Mouse (Mus musculus) 3134 (cell line): ENCODE measurements around the gene Ddx5.
"Not testable (repeated sequence)": the region's sequence is repeated elsewhere in the genome, so short reads cannot be mapped to it uniquely, and the experiment has no call there.

Experiments used
- DNase-seq: peaks from one replicate; pipeline ENCODE4 v3.0.0-alpha.2; 2011; ENCODE audit warnings: low spot score; ENCODE audit not compliant: insufficient read length; ENCODE audit errors: extremely low read depth

The Ddx5 gene

DNA sequence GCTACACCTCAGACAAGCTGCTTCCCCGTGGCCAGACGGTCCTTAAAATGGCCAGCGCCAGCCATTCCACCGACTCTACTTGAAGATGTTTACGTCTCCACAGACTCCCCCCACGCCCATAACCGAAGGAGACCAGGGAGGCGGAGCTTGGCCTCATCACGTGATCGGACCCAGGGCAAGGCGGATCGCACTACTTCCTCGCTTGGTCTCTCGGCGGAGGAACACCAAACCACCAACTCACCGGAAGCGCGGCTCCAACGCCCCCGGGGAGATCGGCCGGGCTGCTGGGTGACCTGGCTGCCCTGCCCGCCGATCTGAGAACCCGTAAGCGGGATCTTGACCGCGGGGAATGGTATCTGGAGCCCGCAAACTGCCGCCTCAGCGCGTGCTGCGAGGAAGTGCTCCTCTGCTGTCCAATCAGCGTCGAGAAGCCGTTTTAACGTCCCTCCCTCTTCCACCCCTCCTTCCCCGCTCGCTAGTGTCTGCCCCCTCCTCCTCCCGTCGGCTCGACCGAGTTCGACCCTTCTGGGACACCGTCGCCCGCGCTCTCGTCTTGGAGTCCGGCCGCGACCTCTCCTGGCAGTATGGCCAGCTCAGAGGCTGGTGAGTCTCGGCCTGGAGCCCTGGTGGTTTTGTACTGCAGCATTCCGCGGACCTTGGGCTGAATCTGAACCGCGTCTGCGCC is at the start of gene Ddx5, which contains the start of gene Cep95:
Gene Ddx5 (minus strand): TSS at position 411 of the 685 bp plus-strand sequence.
Gene Cep95 (plus strand): TSS at position 478 of the 685 bp plus-strand sequence.
- peak; percentile 99 for DNase-seq

DNA sequence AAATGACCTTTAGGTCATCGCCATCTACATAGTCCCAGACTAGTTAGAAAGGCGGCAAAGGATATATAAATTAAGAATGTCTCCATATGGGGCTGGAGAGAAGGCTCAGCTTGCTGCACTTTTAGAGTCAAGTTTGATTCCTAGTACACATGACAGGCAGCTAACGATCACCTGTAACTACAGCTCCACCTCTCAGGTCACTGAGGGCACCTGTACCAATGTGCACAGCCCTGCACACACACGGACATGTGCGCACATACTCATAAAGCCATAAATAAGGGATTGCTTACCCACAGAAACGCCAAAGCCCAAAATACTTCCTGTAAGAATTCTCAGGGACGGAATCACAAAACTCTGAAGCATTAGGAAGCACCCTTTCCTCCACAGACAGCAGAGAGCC is 39.1 kb upstream of the Ddx5 start:
- no peak for DNase-seq

DNA sequence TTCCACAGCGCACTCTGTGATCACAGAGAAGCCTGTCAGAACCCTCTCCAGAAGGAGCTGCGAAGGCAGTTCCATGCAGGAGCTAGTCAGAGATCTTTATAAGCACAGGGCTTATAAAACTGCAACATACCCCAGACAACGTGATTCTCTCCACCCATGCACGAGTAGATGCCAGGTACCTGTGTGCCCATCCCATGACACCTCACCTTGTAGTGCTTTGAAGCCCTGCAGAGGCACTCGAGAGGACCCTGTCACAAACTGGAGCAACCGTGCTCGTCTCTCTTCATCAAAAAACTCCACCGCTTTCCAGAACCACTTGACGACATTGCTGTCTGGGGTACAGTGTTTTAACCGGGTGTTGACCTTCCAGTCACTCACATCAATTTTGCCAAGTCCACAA is 35.4 kb upstream of the Ddx5 start:
- DNase-seq: no peak

DNA sequence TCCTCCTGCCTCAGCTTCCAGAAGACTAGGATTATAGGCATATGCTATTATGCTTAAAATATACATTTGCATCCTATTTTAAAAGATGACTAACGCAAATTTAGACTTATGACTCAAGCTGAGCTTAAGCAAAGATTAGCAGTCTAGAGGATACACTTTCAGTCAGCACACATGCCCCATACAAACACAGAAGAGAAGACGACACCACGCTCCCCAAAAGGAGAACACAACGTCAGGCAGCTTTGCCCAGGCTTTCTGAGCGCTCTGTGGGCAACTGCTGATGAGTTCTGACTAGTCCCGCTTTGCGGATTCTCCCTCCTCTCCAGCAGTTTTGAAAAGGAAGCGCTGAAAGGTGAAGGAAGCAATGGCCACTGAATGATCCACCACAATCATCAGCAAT is 34.8 kb upstream of the Ddx5 start:
- DNase-seq: no peak

DNA sequence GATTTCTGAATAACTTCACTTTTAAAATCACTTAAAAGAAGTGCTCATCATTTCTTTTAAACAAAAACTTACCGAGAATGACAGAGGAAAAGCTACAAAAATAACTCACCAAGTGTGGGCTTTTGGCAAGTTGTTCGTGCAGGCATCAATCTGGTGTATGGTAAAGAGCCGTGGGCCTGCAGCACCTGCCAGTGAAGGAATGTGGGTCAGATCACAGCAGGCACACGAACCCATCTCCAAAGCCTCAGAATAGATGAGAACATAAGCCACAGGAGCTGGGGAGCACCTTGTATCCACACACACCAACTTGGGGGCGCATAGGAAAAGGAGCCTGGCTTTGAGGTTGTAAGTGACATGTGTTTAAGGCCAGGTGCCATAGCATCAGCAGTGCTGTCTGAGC is 33.9 kb upstream of the Ddx5 start:
- no peak for DNase-seq

DNA sequence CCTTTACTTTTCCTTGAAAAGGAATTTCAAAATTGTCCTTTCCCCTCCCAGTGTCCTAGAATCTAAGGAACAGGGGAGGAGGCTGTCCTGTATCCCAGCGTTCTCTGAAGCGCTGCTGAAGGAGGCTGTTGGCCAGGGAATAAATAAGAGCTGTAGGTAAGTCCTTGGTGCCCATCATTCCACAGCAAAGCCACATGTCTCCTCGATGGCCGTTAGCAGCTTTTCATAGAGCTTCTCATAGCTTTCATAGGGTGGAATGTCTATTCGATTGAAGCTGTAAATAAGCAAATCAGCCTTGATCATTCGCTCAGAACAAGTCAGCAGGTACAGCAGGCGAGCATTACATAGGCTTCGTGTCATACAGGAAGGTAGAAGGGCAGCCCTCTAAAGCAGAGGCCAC is 33.5 kb upstream of the Ddx5 start:
- DNase-seq: no peak

DNA sequence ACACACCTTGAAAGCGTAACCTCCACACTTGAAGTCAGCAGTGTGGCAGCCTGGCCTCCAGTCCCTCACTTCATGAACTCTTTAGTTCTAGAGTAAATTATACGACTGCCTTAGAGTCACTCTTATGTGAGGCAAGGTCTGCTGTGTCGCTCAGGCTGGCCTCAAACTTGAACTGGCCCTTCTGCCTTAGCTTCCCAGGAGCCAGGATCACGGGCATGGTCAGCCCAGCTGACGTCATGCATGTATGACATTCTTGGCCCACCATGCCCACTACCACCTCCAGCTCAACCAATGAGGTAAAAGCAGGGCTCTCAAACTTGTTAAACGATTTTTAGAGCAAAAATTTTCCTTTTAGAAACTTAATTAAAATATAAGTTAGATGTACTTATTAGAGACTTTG is 32.4 kb upstream of the Ddx5 start:
- no peak for DNase-seq

DNA sequence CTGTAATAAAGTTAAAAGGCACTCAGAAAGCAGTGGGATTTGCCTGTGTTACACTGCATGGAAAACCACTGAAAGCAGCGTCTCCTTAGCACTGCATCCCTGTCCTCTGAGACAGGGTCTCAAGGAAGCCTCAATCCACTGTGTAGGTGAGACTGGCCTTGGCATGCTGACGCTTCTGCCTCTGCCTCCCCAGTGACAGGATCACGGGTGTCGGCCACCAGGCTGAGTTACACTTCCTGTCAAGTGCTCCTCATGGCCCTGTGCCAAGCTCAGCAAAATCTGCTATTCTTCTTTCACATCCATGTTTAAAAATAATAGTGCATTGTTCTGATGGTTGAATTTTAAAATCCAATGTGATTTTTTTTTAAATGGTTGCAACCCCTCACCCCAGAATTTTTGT is 32.0 kb upstream of the Ddx5 start:
- no peak for DNase-seq

DNA sequence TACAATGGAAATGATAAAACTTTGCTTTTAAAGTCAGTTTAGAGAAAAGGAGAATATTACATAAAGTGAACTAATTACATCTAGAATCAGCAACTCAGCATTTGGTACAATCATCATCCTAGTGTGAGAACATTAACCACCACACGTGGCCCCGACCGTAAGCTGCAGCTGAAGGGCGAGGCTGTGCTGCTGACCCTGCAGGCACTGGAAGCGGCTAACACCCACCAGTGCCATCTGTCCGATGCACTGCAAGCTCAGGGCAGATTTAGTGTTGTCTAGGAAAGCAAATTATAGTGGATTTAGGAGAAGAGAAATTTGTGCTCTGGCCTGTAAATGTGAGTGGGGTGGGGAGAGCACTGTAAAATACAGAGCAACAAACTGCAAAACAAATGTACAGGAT is 31.3 kb upstream of the Ddx5 start:
- DNase-seq: no peak

DNA sequence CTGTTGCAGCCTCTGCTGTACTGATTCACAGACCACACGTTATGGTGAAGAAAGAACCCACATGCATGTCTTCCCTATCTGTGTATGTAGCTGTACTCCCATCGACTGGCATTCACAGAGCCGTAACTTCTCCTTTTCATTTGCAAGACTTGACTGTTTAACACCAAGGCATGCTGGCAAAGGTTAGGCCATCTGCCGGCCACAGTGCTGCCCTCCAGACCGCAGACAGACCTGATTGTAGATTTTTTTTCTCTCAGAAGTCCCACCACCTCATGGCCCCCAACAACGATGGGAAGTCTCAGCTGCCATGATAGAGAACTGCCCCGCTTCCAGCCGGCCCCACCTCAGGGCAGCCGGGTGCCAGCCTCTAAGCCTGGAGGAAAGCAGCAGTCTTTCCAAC is 30.6 kb upstream of the Ddx5 start:
- DNase-seq: no peak

DNA sequence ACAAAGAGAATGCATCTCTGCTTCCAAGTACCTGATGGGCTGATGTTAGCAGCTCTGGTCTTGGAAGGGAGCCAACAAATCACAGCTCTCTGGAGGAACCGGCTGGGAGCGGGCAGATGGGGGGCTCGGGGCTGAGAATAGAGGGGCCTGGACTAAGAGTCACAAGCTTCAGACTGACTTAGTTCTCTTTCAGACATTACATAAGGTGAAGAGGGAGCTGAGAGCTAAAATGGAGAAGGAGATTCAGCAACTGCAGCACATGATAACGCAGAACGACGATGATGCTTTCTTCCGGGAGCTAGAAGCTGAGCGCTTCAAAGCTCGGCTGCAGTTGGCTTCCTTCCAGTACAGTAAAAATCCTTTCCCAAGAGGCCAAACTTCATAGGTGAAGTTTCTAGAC is 29.4 kb upstream of the Ddx5 start:
- DNase-seq: no peak

DNA sequence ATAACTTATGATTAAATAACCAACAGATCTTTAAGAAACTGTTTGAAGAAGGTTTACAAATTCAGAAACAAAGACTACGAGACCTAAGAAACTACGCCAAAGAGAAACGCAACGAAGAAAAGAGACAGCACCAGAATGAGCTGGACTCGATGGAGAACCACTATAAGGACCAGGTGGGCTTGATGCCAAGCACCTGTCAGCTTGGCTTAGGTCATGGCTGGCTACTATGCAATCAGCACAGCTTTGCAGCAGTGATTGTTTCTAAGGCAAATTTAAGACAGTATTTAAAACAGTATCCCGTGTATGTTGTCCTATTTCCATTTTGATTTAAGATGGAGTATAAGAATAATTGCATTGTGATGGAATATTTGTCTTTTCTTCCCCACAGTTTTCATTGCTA is 28.8 kb upstream of the Ddx5 start:
- no peak for DNase-seq

DNA sequence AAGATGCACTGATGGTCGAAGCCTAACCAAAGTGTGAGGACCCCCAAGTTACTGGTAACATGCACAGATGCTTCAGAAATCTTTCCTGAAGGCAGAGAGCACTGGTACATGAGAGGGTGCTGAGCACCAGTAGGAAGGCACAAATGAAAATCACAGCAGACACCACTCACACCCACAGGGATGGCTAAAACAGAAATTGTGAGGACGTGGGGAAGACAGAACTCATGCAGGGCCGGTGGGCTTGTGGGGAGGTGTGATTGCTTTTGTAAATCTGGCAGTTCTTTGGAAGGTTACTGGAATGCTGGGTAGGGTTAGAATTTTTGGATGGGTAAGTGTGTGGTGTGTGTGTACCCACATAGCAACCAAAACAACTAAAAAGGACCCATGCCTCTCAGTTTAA is 28.2 kb upstream of the Ddx5 start:
- no peak for DNase-seq

DNA sequence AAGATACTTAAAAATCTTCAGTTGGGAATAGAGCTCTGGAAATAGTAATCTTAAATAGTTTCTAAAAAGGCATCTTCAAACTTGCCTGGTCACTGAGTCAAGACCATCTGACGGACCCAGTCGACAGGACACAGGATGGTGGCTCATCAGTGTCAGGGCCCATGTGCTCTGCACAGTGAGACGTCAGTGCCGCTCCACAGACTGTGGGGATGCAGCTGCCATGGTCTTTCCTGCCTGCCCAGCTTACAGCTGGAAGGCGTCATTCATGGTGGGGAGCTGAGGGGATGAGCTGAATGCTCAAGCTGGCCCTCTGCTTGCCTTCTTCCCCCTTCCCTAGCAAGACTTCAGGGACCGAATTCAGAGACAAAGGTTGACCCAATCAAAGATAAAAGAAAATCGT is 27.3 kb upstream of the Ddx5 start:
- DNase-seq: no peak

DNA sequence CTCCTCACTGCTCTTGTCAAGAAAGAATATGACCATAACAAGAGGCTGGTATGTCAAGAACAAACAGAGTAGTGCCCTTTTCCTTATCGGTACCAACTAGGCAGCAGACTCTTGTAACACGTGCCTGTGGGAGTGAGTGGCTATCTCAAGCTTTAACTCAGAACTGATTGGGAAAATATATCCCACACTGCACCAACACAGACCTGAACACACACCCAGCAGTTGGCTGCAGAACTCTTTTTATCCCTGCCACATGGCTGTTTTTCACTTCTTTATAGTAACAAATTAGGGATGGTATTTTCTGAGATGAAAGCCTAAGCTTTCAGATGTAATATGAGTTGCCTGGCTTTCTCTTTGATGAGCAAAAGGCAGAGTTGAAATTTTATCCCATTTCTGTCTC is 26.8 kb upstream of the Ddx5 start:
- DNase-seq: no peak

DNA sequence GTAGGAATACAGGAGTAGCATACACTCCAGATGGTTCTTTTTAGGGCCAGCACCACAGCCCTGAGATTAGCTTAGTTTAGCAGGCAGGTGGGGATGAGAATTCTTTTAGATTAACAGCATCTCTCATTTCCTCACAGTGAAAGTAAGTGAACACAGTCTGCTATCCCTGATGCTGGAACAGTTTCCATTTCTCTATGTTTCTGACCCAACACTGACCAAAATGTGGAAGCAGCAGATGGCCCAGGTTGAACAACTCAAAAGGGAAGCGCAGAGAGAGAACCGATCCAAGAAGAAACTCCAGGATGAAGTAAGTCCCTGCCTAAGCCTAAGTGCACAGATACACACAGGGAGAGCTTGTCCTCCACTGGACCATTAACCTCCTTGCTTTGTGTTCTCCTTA is 26.3 kb upstream of the Ddx5 start:
- DNase-seq: no peak

DNA sequence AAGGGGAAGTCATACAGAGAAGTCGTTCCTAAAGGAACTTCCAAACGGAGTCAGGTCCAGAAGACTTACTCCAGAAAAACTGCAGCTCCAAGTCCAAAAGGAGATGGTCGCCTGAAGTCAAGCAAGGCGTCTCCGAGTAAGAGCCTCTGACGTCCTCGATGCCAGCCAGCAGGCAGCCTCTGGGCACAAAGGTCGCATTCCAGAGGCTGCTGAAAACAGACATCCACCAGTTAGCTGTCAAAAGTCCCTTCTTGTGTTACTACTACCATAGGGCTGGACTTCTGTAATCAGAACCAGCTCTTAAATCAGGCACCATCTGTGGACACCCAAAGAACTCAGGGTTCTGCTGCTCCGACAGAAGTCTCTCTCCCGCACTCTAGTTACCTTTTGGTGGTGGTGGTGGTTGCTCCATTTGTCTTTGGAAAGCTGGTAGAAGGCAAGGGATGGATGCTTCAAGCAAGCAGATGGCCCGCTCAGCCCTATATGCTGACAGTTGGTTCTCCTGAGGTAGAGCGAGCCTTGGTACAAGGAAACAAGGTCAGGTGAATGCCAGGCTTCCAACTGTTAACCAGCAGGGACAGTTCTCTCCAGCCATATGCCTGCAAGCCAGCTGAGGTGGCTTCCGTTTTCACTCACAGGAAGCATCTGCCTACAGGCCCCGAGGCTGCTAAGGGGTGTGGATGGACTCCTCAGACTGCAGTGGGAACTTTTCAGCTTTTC is 25.8 kb upstream of the Ddx5 start:
- no peak for DNase-seq

DNA sequence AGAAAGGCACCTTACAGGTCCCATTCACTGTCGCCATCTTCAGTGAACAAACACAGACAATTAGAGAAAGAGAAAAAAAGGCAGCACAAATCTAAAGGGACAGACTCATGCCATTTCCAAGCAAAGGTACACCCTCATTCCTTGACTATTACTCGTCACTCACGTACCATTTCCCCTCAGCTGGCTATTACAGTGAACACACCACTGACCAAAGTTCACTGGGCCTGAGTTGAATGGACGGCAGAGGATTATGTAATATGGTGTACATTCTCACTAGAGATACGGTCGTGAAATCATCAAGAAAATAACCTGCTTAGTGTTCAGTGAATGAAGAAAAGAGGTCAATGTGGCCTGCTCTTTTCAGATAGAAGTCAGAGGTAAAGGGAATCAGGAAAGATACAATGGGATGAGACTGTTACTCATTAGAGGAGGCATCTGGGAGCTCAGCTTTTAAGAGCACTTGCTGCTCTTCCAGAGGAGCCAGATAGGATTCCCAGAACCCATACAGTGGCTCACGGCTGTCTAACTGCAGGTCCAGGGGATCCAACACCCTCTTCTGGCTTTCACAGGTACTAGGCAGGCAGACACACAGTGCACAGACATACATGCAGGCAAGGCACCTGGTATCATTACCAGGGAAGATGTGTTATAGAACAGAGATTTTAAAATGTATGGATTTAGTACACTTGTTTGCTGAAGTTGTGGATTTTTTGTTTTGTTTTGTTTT is 23.6 kb upstream of the Ddx5 start:
- DNase-seq: no peak

DNA sequence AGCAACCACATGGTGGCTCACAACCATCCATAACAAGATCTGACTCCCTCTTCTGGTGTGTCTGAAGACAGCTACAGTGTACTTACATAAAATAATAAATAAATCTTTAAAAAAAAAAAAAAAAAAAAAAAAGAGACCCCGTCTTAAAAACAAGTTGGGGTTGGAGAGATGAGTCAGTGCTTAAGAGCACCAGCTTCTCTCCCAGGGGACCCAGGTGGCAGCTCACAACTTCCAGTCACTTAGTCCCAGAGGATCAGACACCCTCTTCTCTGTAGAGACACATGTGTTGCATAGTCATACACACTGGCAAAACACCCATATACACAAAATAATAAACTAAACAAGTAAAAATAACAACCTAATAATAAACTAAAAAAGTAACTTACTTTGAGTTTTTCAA is 18.5 kb upstream of the Ddx5 start:
- not testable (repeated sequence) for DNase-seq

DNA sequence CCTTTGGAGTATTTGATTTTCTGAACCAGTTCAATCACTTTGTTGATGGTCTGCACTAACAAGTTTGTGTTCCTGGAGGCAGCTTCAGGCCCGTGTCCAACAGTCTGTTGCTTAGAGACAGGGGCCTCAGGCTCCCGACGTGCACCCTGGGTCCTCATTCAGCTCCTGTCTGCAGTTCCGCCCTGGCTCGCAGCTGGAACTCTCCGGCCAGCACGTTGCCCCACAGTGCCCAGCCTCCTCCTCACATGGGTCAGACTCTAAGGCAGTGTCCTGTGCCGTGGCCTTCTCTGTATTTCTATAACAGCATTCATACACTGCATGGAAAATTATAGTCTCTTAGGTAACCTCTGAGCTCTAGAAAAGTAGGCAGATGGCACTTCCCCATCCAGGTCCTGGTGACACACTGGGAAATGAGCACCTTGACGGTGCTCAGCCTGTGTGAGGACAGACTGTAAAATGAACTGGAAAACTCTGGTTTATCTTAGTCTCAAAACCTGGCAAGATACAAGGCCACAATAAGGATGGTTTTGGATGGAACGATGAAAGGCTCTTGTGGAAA is 13.2 kb upstream of the Ddx5 start:
- DNase-seq: no peak

DNA sequence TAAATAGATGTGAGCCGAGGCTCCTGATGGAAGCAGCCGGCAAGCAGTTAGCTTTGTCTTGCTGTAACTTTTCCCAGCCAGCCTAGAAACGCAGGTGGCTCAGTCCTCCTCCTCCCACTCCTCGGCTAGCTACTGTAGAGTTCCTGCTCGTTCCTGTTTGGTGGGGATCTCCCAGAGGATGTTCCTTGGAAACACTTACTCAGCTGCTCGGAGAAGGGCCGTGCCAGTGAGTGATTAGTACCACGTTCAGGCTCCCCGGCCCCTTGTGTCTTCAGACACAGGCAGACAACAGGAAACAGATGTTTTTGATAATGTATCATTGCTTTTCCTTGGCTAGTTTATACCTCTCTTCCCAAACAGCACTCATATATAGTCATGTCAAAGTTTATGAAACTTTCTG is 6.7 kb upstream of the Ddx5 start:
- no peak for DNase-seq

DNA sequence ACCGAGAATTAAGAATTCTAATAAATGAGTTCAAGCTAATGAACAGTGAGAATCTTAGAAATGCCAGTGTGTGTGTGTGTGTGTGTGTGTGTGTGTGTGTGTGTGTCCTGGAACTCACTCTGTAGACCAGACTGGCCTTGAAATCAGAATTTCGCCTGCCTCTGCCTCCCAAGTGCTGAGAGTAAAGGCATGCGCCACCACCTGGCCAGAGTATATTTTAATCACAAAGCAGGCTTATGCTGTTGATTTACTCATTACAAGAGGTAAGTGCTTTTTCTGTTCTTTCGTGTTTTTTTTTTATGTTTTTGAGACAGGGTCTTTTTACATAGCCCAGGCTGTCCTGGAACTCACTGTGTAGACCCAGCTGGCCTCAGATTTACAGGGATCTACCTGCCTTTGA is 4.9 kb upstream of the Ddx5 start:
- no peak for DNase-seq
